Mouse (Mus musculus) lung, postnatal 10 days (tissue): ENCODE data around the gene U2af2.
"Not testable (repeated sequence)": the region's sequence is repeated elsewhere in the genome, so short reads cannot be mapped to it uniquely, and the experiment has no call there.

Experiments
- DNase-seq: peaks from one replicate; pipeline ENCODE4 v3.0.0; 2021

Gene U2af2

GRCm38 (mm10) chr7:5079365-5080009 is 17.5 kb downstream of the U2af2 start:
- DNase-seq: not testable (repeated sequence)

DNA sequence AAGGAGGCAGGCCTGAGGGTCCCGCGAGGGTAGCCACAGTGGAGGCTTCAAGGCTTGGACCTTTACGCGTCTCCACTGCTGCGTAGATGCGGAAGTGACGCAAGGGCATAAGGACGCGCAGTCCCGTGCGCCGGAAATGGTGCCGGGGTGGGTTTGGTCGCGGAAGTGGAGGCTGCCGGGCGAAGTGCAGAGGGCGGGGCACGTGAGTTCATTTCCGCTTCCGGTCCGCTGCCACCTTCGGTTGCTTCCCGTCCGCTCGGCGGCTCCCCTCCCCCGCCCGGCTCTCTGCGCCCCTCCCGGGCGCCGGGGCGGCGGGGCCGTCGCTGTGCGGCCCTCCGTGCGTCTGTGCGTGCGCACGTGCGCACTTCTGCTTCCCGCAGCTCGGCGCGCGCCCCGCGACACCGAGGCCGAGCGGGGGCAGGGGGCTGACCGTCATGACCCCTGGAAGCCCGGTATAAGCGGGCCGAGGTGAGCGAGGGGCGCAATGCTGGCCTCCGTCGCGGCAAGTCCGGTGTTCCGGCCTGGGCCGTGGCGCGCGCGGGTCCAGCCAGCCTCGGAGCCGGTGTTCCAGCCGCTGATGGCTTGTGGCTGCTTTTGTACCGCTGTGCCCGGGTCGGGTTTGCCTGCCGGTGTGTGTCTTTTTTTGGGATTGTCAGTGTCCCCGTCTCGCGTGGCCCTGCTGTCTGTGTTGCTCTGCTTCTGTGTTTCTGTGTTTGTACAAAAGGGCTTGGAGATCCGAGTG is 18.2 kb downstream of the U2af2 start, which contains the start of gene Epn1:
TSS of gene Epn1 (plus strand) at position 226 of the 742 bp plus-strand sequence.
- peak; percentile 98 for DNase-seq

GRCm38 (mm10) chr7:5080815-5081214 is 18.9 kb downstream of the U2af2 start:
- DNase-seq: no peak

- no peak for DNase-seq
These were observed 19.3 kb downstream of the U2af2 start for GRCm38 (mm10) chr7:5081241-5081640.

DNA sequence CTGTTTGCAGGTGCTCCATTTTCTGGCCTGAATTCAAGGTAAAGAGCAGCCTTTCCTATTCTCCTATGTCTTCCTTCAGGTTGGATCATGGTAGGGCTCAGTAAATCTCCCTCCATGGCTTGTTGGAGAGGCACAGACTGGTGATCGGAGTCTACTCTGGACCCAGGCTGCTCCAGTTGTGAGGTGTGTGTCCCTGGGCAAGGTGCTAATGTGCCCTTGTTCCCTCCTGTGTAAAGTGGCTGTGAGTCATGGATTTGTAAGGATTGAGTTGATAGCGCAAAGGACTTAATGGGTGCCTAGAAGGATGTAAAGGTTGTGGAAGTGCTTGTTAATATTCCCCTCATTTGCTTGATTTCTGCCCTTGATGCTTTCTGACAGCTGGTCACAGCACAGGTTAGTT is 20.0 kb downstream of the U2af2 start:
- DNase-seq: no peak

DNA sequence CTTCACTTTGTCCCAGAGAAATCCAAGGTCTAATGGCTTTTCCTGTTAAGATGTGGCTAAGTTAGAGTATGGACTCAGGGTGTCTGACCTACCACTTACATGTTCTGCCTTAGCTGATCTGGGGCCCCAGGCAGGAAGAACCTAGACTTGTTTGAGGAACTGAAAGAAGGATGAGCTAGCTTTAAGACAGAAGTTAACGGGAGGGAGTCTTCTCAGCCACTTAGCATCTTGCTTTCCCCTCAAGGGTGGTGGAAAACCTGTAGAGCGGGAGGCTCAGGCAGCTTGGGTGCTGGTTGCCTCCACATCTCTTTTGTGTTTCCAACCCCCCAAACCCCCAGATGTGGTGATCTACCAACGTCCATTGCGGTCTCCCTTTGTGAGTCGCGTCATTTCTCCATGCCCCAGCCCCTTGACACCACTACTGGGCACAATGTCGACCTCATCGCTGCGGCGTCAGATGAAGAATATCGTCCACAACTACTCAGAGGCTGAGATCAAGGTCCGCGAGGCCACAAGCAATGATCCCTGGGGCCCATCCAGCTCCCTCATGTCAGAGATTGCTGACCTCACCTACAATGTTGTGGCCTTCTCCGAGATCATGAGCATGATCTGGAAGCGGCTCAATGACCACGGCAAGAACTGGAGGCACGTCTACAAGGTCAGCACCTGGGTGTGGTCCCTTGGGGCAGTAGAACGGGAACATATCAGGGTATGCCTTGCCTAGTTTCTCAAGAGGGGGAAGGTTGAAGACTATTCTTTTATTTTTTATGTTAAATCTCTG is 21.6 kb downstream of the U2af2 start:
- DNase-seq: no peak

DNA sequence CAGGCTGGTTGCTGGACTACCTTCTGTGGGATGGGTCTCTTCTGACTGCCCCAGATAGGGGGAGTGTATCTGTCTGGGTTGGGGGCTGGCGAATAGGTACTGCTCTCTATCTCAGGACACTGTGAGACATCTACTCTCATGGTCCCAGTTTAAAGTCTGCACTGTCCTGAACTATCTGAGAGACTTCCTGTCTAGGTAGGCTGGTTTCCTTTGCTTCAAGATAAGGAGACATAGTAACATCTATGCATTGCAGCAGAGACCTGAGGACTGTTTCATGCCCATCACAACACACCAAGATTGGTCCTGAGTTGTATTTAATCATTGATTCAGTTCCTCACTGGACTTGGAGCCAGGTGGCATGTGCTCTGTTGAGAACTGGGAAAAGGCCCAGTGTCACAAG is 23.6 kb downstream of the U2af2 start:
- no peak for DNase-seq

DNA sequence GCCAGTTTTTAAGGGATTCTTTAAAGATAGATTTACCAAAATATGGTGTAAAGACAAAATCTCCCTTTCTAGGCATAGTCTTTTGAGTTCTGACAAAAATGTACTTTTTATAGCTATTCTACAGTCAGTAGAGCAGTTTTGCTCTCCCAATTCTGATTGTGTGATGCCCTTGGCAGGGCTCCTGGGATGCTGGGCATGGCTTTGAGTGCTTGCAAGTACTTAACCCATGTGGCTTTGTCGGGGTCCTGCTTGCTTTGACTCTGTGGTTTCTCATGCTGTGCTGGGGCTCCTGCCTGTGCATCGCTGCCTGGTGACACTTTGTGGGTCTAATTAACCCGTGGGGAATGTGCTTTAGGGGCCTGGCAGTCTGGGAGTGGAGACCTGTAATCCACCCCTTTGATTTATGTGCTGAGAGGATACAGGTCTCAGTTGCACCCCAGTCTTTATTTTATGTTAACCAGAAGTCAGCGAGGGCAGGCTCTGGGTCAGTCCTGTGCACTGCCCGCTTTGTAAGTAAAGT is 25.0 kb downstream of the U2af2 start:
- DNase-seq: no peak

- no peak for DNase-seq
These were observed 25.9 kb downstream of the U2af2 start for GRCm38 (mm10) chr7:5087886-5088285.

- no peak for DNase-seq
These were observed 27.9 kb downstream of the U2af2 start for GRCm38 (mm10) chr7:5089853-5090252.

GRCm38 (mm10) chr7:5091008-5091728 is 29.2 kb downstream of the U2af2 start:
- no peak for DNase-seq

GRCm38 (mm10) chr7:5092381-5092780 is 30.4 kb downstream of the U2af2 start:
- DNase-seq: no peak

GRCm38 (mm10) chr7:5092831-5093510 is 31.0 kb downstream of the U2af2 start:
- DNase-seq: peak; percentile 23

DNA sequence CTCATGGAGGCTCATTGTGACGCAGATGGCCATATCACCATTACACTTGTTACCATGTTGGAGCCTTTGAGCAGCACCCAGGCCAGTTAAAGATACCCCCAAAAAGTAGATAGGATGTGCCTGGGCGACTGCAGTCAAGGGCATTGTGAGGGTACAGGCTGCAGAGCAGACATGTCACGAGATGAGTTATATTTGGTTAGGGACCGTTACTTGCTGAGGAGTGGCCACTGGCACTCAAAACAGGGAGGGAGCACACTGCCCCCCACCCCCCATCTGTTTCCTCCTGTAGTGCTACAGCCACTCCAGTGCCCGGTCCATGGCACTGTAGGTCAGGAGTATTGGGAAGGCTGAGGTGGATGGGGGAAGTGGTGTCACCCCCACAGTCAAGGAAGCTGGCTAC is 36.8 kb downstream of the U2af2 start:
- DNase-seq: no peak

- no peak for DNase-seq
These were observed 37.9 kb downstream of the U2af2 start for GRCm38 (mm10) chr7:5099796-5100195.

DNA sequence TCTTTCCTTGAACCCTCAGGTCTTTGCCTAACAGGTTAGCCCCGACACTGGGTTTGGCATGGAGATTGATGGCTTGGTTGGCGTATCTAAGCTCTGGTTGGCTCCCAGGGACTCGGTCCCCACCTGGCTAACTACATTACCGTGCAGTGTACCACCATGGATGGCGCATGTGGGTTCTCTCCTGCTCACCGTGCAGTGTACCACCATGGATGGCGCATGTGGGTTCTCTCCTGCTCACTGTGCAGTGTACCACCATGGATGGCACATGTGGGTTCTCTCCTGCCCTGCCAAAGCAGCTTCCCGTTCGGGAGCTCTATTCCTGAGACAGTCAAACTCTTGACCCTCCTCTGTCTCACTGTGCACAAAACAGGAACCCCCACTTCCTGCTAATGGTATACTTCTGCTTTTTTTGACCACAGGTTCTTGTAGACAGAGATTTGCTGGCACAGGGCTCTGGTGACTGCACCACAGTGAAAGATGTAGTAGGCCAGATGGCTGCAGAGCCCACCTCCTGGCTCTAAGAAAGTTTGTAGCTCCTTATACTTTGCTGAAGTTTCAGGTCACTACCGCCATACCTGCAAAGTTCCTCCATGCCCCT is 39.2 kb downstream of the U2af2 start:
- no peak for DNase-seq

- no peak for DNase-seq
These were observed 40.6 kb downstream of the U2af2 start for GRCm38 (mm10) chr7:5102564-5102963.

DNA sequence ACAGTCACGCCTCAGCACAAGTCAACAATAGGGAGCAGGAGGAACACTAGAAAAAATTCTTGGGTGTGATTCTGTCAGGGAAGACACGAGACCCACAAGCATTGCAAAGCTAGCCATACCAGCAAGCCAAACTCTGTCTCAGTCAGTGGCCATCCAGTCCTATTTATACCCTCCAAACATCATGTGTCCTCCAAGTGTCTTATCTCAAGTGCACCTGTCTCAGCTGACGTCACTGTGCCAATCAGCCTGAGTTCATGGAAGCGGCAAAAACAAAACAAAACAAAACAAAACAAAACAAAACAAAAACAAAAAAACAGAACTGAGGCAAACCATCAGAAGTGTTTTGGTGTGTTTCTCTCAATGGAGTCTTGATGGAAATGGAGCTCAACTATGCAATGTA is 46.3 kb downstream of the U2af2 start:
- DNase-seq: no peak

GRCm38 (mm10) chr7:5109301-5109700 is 47.4 kb downstream of the U2af2 start:
- no peak for DNase-seq

DNA sequence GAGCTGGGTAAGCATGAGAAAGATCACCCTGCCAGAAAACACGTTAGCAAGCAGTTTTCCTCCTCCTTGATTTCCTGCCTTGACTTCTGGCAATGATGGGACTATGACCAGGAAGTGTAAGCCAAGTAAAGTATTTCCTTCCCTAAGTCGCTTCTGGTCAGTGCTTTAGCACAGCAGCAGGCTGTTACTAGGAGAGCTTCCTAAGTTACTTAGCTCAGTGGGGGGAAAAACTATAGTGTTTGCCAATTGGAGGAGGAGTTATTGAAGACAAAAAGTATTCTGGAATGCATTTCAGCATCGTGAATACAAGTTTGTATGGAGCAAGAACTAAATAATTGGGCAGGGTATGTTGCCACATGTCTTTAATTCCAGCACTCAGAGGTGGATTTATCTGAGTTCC is 50.8 kb downstream of the U2af2 start:
- DNase-seq: no peak

DNA sequence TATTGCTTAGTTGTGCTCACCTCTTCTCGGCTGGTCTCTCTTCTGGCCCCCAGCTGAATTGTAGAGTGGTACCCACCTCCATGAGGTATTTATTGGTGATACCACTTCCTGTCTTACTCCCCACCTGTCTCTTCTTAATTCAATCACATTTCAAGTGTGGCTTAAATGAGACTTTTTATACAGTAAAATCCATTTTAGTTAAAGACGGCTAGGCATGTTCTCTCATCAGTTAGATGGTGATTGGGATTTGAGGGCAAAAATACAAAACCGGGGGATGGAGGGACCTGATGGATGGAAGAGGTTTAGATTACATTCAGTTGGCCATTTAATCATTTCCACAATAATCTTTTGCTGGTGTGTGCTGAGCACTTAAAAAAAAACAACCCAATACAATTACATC is 54.9 kb downstream of the U2af2 start, which contains the start of gene Rfpl4:
TSS of gene Rfpl4 (minus strand) at position 101 of the 400 bp plus-strand sequence.
- no peak for DNase-seq

GRCm38 (mm10) chr7:5125078-5125477 is 63.1 kb downstream of the U2af2 start:
- DNase-seq: no peak
